Comparison of ENCODE assay signal across 8 mouse cellular contexts in genomic region chr10:128888941-128889827, GRCm38 (mm10). TPM values are rescaled to one million over a fixed set of nuclear protein-coding genes. Genes with fewer than 3 reads are reported as not detected.
A peak's percentile ranks its signal among the peaks of the same experiment; 100 is the strongest.
DNase-seq lines count a peak whose midpoint lies in the region; ATAC-seq lines count a peak whose summit lies in the region.

No protein-coding gene starts in this region.

- 2% methylated on average over 6 of the region's 7 CpGs for WGBS in heart, embryonic 10.5 days
- 0% methylated on average over 7 of the region's 7 CpGs for WGBS in hindbrain, embryonic 13.5 days
- 0% methylated on average over 6 of the region's 7 CpGs for WGBS in midbrain, embryonic 12.5 days

- peak overlapping the region; percentile 85 for H3K27ac ChIP-seq in heart, embryonic 10.5 days
- H3K27ac ChIP-seq in hindbrain, embryonic 13.5 days, result peak overlapping the region; percentile 97
- peak overlapping the region; percentile 91 for H3K27ac ChIP-seq in midbrain, embryonic 12.5 days (replicated peaks)

- H3K36me3 ChIP-seq in heart, embryonic 10.5 days, result peaks cover 33% of the 10 kb centered on the region
- peaks cover 37% of the 10 kb centered on the region for H3K36me3 ChIP-seq in hindbrain, embryonic 13.5 days
- H3K36me3 ChIP-seq in midbrain, embryonic 12.5 days, result peaks cover 36% of the 10 kb centered on the region

- H3K4me3 ChIP-seq in heart, embryonic 10.5 days, result peak overlapping the region; percentile 72
- H3K4me3 ChIP-seq in hindbrain, embryonic 13.5 days, result peak overlapping the region; percentile 82
- peak overlapping the region; percentile 82 for H3K4me3 ChIP-seq in midbrain, embryonic 12.5 days

- H3K27me3 ChIP-seq in heart, embryonic 10.5 days (ENCODE audit: insufficient read depth, poor library complexity, severe bottlenecking), result peaks cover 5% of the 10 kb centered on the region; the same call in 1 of the 2 replicates
- 0 out of 2 replicates have a peak, but pooled peaks cover 2% of the 10 kb centered on the region for H3K27me3 ChIP-seq in hindbrain, embryonic 13.5 days
- peaks cover 8% of the 10 kb centered on the region; the same call in 1 of the 2 replicates for H3K27me3 ChIP-seq in midbrain, embryonic 12.5 days

- peaks cover 55% of the 10 kb centered on the region for H3K4me1 ChIP-seq in heart, embryonic 10.5 days
- H3K4me1 ChIP-seq in hindbrain, embryonic 13.5 days (replicated peaks), result peaks cover 55% of the 10 kb centered on the region
- H3K4me1 ChIP-seq in midbrain, embryonic 12.5 days, result peaks cover 41% of the 10 kb centered on the region

- ATAC-seq in hindbrain, embryonic 13.5 days (ENCODE audit: low FRiP score), result peak; percentile 26
- peak; percentile 61 for ATAC-seq in midbrain, embryonic 12.5 days (ENCODE audit: low FRiP score, low read depth)

- H3K9ac ChIP-seq in hindbrain, embryonic 13.5 days, result peak overlapping the region; percentile 88
- peak overlapping the region; percentile 79 for H3K9ac ChIP-seq in midbrain, embryonic 12.5 days (replicated peaks)

- no peaks in the 10 kb centered on the region for H3K9me3 ChIP-seq in heart, embryonic 10.5 days
- H3K9me3 ChIP-seq in hindbrain, embryonic 13.5 days, result no peaks in the 10 kb centered on the region
- no peaks in the 10 kb centered on the region for H3K9me3 ChIP-seq in midbrain, embryonic 12.5 days

- peak overlapping the region; percentile 91 for H3K4me2 ChIP-seq in hindbrain, embryonic 13.5 days
- H3K4me2 ChIP-seq in midbrain, embryonic 12.5 days (replicated peaks), result peak overlapping the region; percentile 93

- DNase-seq in heart, embryonic 10.5 days (ENCODE audit: low spot score), result peak; percentile 84
- no peak for DNase-seq in heart, adult 8-10 months (ENCODE audit: low spot score)
- peak; percentile 71 for DNase-seq in ZHBTc4 (ENCODE audit: low read depth, low spot score)
- DNase-seq in spleen, postnatal 14 days (ENCODE audit: low spot score in 2 of 2), result no peak
- DNase-seq in ovary, postnatal 14 days (ENCODE audit: low spot score), result no peak
- no peak for DNase-seq in urinary bladder, postnatal 25 days (ENCODE audit: low spot score)

RNA-seq across cellular contexts. Expression of gene Gdf11, which starts 2.3 kb away (rescaled TPM):
- 4.6 and 5.7 TPM in 2 replicates for polyA plus RNA-seq in heart, embryonic 10.5 days (2016; fragmentation: Nextera tagmentation; extraction: Ambion mirVana)
- total RNA-seq in heart, adult 8-10 months (2022), result 1 to 10 TPM; 1.3 to 3.0 (median 1.9) TPM
- polyA plus RNA-seq in hindbrain, embryonic 13.5 days (2015; fragmentation: Nextera tagmentation; extraction: Ambion mirVana), result 10.2 and 10.3 TPM in 2 replicates
- 10.8 and 12.0 TPM in 2 replicates for polyA plus RNA-seq in midbrain, embryonic 12.5 days (2016; fragmentation: Nextera tagmentation; extraction: Ambion mirVana)

RNA-seq across cellular contexts. Expression of gene Cd63, which starts 11.6 kb away (rescaled TPM):
- 313 and 322 TPM in 2 replicates for polyA plus RNA-seq in heart, embryonic 10.5 days (2016; fragmentation: Nextera tagmentation; extraction: Ambion mirVana)
- total RNA-seq in heart, adult 8-10 months (2022), result 100 to 1,000 TPM; 121 to 171 (median 135) TPM
- 198 and 229 TPM in 2 replicates for polyA plus RNA-seq in hindbrain, embryonic 13.5 days (2015; fragmentation: Nextera tagmentation; extraction: Ambion mirVana)
- polyA plus RNA-seq in midbrain, embryonic 12.5 days (2016; fragmentation: Nextera tagmentation; extraction: Ambion mirVana), result 168 and 190 TPM in 2 replicates

RNA-seq across cellular contexts. Expression of gene Rdh5, which starts 33.5 kb away (rescaled TPM):
- 8.8 and 9.9 TPM in 2 replicates for polyA plus RNA-seq in heart, embryonic 10.5 days (2016; fragmentation: Nextera tagmentation; extraction: Ambion mirVana)
- 1 to 10 TPM; 3.8 to 6.2 (median 5.2) TPM for total RNA-seq in heart, adult 8-10 months (2022)
- 16.6 and 19.3 TPM in 2 replicates for polyA plus RNA-seq in hindbrain, embryonic 13.5 days (2015; fragmentation: Nextera tagmentation; extraction: Ambion mirVana)
- polyA plus RNA-seq in midbrain, embryonic 12.5 days (2016; fragmentation: Nextera tagmentation; extraction: Ambion mirVana), result 16.2 and 16.6 TPM in 2 replicates

RNA-seq across cellular contexts. Expression of gene Bloc1s1, which starts 34.7 kb away (rescaled TPM):
- polyA plus RNA-seq in heart, embryonic 10.5 days (2016; fragmentation: Nextera tagmentation; extraction: Ambion mirVana), result 182 and 194 TPM in 2 replicates
- total RNA-seq in heart, adult 8-10 months (2022), result 100 to 1,000 TPM; 150 to 260 (median 205) TPM
- 281 and 286 TPM in 2 replicates for polyA plus RNA-seq in hindbrain, embryonic 13.5 days (2015; fragmentation: Nextera tagmentation; extraction: Ambion mirVana)
- polyA plus RNA-seq in midbrain, embryonic 12.5 days (2016; fragmentation: Nextera tagmentation; extraction: Ambion mirVana), result 235 and 249 TPM in 2 replicates

RNA-seq across cellular contexts. Expression of gene Itga7, which starts 44.4 kb away (rescaled TPM):
- polyA plus RNA-seq in heart, embryonic 10.5 days (2016; fragmentation: Nextera tagmentation; extraction: Ambion mirVana), result 1.1 and 1.3 TPM in 2 replicates
- 100 to 1,000 TPM; 161 to 179 (median 167) TPM for total RNA-seq in heart, adult 8-10 months (2022)
- polyA plus RNA-seq in hindbrain, embryonic 13.5 days (2015; fragmentation: Nextera tagmentation; extraction: Ambion mirVana), result 5.2 and 6.3 TPM in 2 replicates
- 2.1 TPM in 2 replicates for polyA plus RNA-seq in midbrain, embryonic 12.5 days (2016; fragmentation: Nextera tagmentation; extraction: Ambion mirVana)

Comparison
In these comparisons a context has a peak if more than half of its experiments do, and no peak if none do; other contexts are left out.
1. DNase-seq: peak in heart, embryonic 10.5 days (single experiment) and ZHBTc4 (single experiment); none in heart, adult 8-10 months (single experiment), spleen, postnatal 14 days (0 of 2), ovary, postnatal 14 days (single experiment) and urinary bladder, postnatal 25 days (single experiment).
2. Peak in every context shown above with its lines, with median percentiles within 50 percentile points of each other: H3K27ac ChIP-seq and H3K4me3 ChIP-seq.